ENCODE assay signal across 9 mouse cellular contexts in the genomic region with DNA sequence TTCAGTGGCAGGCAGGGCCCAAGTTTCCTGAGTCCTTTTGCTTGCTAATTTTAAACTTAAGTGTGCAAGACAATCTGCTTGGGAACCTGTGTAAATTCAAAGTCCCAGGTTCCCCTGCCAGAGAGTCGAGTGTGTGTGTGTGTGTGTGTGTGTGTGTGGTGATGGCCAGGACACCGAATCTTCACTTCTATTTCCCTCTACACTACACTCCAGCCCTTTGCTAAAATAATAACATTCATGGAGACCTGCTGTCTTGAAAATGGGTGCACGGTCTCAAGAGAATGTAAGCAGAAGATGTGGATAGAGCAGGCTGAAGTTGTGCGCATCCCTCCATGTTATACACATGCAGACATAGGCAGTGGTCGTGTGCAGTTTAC. TPM values are rescaled to one million over a fixed set of nuclear protein-coding genes. Genes with fewer than 3 reads are reported as not detected.
A peak's percentile ranks its signal among the peaks of the same experiment; 100 is the strongest.
DNase-seq lines count a peak whose midpoint lies in the region; ATAC-seq and TF ChIP-seq lines count a peak whose summit lies in the region.
"Had no signal": no experiment of that assay in that cellular context is flagged by ENCODE, and none has a peak within 500 bp of the region (broad histone marks: within the 10 kb centered on the region; RNA-seq: fewer than 3 reads in every experiment).

No protein-coding gene starts in this region.

- H3K4me1 ChIP-seq in forebrain, embryonic 11.5 days (replicated peaks; ENCODE audit: control insufficient read depth, insufficient read depth, low read length): peaks cover 11% of the 10 kb centered on the region; the same call in 1 of the 2 replicates
- peaks cover 10% of the 10 kb centered on the region for H3K4me1 ChIP-seq in limb, embryonic 15.5 days
- H3K4me1 ChIP-seq in stomach, embryonic 16.5 days (ENCODE audit: control insufficient read depth, insufficient read depth, low read length): peaks cover 11% of the 10 kb centered on the region

- intact Hi-C loops in gastrocnemius, adult 2 months (cut with DNase I): no loop called here

- H3K4me3 ChIP-seq in gastrocnemius, adult 2 months: peak overlapping the region; percentile 96
- peak overlapping the region; percentile 69 for H3K4me3 ChIP-seq in forebrain, embryonic 11.5 days (ENCODE audit: low read depth, low read length)
- H3K4me3 ChIP-seq in limb, embryonic 15.5 days: peak overlapping the region; percentile 82
- H3K4me3 ChIP-seq in stomach, embryonic 16.5 days (replicated peaks; ENCODE audit: low read length): peak overlapping the region; percentile 76

- peak overlapping the region; percentile 76 for H3K4me2 ChIP-seq in forebrain, embryonic 11.5 days (ENCODE audit: low read depth, low read length, severe bottlenecking)
- H3K4me2 ChIP-seq in limb, embryonic 15.5 days: peak overlapping the region; percentile 59
- peak overlapping the region; percentile 89 for H3K4me2 ChIP-seq in stomach, embryonic 16.5 days (ENCODE audit: low read depth, low read length)

- WGBS in forebrain, embryonic 11.5 days: 42% methylated on average over 5 of the region's 5 CpGs
- 38% methylated on average over 5 of the region's 5 CpGs for WGBS in limb, embryonic 15.5 days
- WGBS in stomach, embryonic 16.5 days: 40% methylated on average over 5 of the region's 5 CpGs

- H3K9me3 ChIP-seq in forebrain, embryonic 11.5 days (ENCODE audit: control insufficient read depth, low read length): no peaks in the 10 kb centered on the region
- no peaks in the 10 kb centered on the region for H3K9me3 ChIP-seq in limb, embryonic 15.5 days
- H3K9me3 ChIP-seq in stomach, embryonic 16.5 days (replicated peaks; ENCODE audit: control insufficient read depth, low read length): no peaks in the 10 kb centered on the region

- no peak for DNase-seq in gastrocnemius, adult 2 months
- DNase-seq in gastrocnemius, postnatal 25 days: no peak
- DNase-seq in CD4-positive helper T cell, adult 2 months (ENCODE audit: low read depth, low spot score): peak; percentile 24
- no peak for DNase-seq in forebrain, embryonic 11.5 days (ENCODE audit: low spot score)
- no peak for DNase-seq in right cerebral cortex, adult 2 months (ENCODE audit: low spot score in 2 of 2)
- DNase-seq in frontal cortex, postnatal 36 days (ENCODE audit: low spot score in 2 of 2): no peak

- peak overlapping the region; percentile 94 for H3K27ac ChIP-seq in gastrocnemius, adult 2 months
- no peak overlapping the region; the same call in 1 of the 2 replicates for H3K27ac ChIP-seq in forebrain, embryonic 11.5 days (ENCODE audit: low read depth, low read length)
- H3K27ac ChIP-seq in limb, embryonic 15.5 days: peak overlapping the region; percentile 87
- H3K27ac ChIP-seq in stomach, embryonic 16.5 days (ENCODE audit: low read length): peak overlapping the region; percentile 81

- no peak; the same call in 1 of the 2 replicates for ATAC-seq in forebrain, embryonic 11.5 days (replicated peaks; ENCODE audit: low FRiP score)
- ATAC-seq in limb, embryonic 15.5 days (ENCODE audit: insufficient number of reproducible peaks, low FRiP score, low TSS enrichment, low read depth): no peak
- no peak for ATAC-seq in stomach, embryonic 16.5 days (ENCODE audit: insufficient read depth, low FRiP score)

- H3K9ac ChIP-seq in forebrain, embryonic 11.5 days (ENCODE audit: low read length): peak overlapping the region; percentile 90
- H3K9ac ChIP-seq in limb, embryonic 15.5 days: peak overlapping the region; percentile 84
- peak overlapping the region; percentile 95 for H3K9ac ChIP-seq in stomach, embryonic 16.5 days (ENCODE audit: low read length)

- no peak for TF ChIP-seq CTCF in gastrocnemius, adult 2 months (IDR thresholded peaks at IDR 0.05)

- no peaks in the 10 kb centered on the region for H3K27me3 ChIP-seq in forebrain, embryonic 11.5 days (ENCODE audit: control insufficient read depth, insufficient read depth, low read length)
- no peaks in the 10 kb centered on the region for H3K27me3 ChIP-seq in limb, embryonic 15.5 days
- no peaks in the 10 kb centered on the region for H3K27me3 ChIP-seq in stomach, embryonic 16.5 days (ENCODE audit: control insufficient read depth, insufficient read depth, low read length)
- H3K27me3 ChIP-seq: Patski had no signal

- no peaks in the 10 kb centered on the region for H3K36me3 ChIP-seq in forebrain, embryonic 11.5 days (ENCODE audit: control insufficient read depth, insufficient read depth, low read length)
- peaks cover 15% of the 10 kb centered on the region; the same call in 1 of the 2 replicates for H3K36me3 ChIP-seq in limb, embryonic 15.5 days
- 0 out of 2 replicates have a peak, but pooled peaks cover 13% of the 10 kb centered on the region for H3K36me3 ChIP-seq in stomach, embryonic 16.5 days (ENCODE audit: control insufficient read depth, insufficient read depth, low read length)

RNA-seq across cellular contexts. Expression of a gene that starts 0.6 kb away (rescaled TPM):
- total RNA-seq in gastrocnemius, adult 2 months (2021): 10 to 100 TPM; 22.4 to 25.5 TPM
- 10 to 100 TPM; 23.7 TPM for total RNA-seq in gastrocnemius, postnatal 25 days (2021)
- polyA plus RNA-seq in forebrain, embryonic 11.5 days (2014; fragmentation: Nextera tagmentation; extraction: Ambion mirVana): 33.3 and 33.8 TPM in 2 replicates
- 38.9 and 45.0 TPM in 2 replicates for polyA plus RNA-seq in limb, embryonic 15.5 days (2015; fragmentation: Nextera tagmentation; extraction: Ambion mirVana)
- polyA plus RNA-seq in stomach, embryonic 16.5 days (2015; fragmentation: Nextera tagmentation; extraction: Ambion mirVana): 48.9 and 49.8 TPM in 2 replicates

RNA-seq across cellular contexts. Expression of a gene that starts 35.5 kb away (rescaled TPM):
- total RNA-seq in gastrocnemius, adult 2 months (2021): 100 to 1,000 TPM in 1 of 2 experiments, 10 to 100 TPM in 1; 93.9 to 299 TPM
- total RNA-seq in gastrocnemius, postnatal 25 days (2021): 10 to 100 TPM; 90.9 to 96.4 TPM
- polyA plus RNA-seq in forebrain, embryonic 11.5 days (2014; fragmentation: Nextera tagmentation; extraction: Ambion mirVana): 31.8 and 39.1 TPM in 2 replicates
- polyA plus RNA-seq in limb, embryonic 15.5 days (2015; fragmentation: Nextera tagmentation; extraction: Ambion mirVana): 67.3 and 71.8 TPM in 2 replicates
- polyA plus RNA-seq in stomach, embryonic 16.5 days (2015; fragmentation: Nextera tagmentation; extraction: Ambion mirVana): 66.4 and 75.2 TPM in 2 replicates

RNA-seq across cellular contexts. Expression of a gene that starts 35.9 kb away (rescaled TPM):
- 1 to 10 TPM; 3.6 to 4.1 TPM for total RNA-seq in gastrocnemius, adult 2 months (2021)
- 1 to 10 TPM; 4.3 to 4.4 TPM for total RNA-seq in gastrocnemius, postnatal 25 days (2021)
- 9.8 and 11.3 TPM in 2 replicates for polyA plus RNA-seq in forebrain, embryonic 11.5 days (2014; fragmentation: Nextera tagmentation; extraction: Ambion mirVana)
- polyA plus RNA-seq in limb, embryonic 15.5 days (2015; fragmentation: Nextera tagmentation; extraction: Ambion mirVana): 16.7 and 19.2 TPM in 2 replicates
- polyA plus RNA-seq in stomach, embryonic 16.5 days (2015; fragmentation: Nextera tagmentation; extraction: Ambion mirVana): 17.8 TPM in 2 replicates

RNA-seq across cellular contexts. Expression of a gene that starts 39.8 kb away (rescaled TPM):
- total RNA-seq in gastrocnemius, adult 2 months (2021): 10 to 100 TPM in 1 of 2 experiments, 1 to 10 TPM in 1; 6.7 to 23.3 TPM
- 10 to 100 TPM; 13.6 to 14.8 TPM for total RNA-seq in gastrocnemius, postnatal 25 days (2021)
- 185 and 229 TPM in 2 replicates for polyA plus RNA-seq in forebrain, embryonic 11.5 days (2014; fragmentation: Nextera tagmentation; extraction: Ambion mirVana)
- 188 and 249 TPM in 2 replicates for polyA plus RNA-seq in limb, embryonic 15.5 days (2015; fragmentation: Nextera tagmentation; extraction: Ambion mirVana)
- polyA plus RNA-seq in stomach, embryonic 16.5 days (2015; fragmentation: Nextera tagmentation; extraction: Ambion mirVana): 221 and 243 TPM in 2 replicates
